Mouse (Mus musculus) hematopoietic stem cell, adult 5-6 weeks (primary cell): ENCODE data around the gene Nrip2. TPM values are rescaled to one million over a fixed set of nuclear protein-coding genes. Genes with fewer than 3 reads are reported as not detected.

Experiments used
- ATAC-seq, 2 experiments: fragments of 125-278 bp in 1 of 2; replicated peaks in 1 of 2; 2 replicates each; pipeline ENCODE4 v1.8.0; 2016 to 2017; ENCODE audit warnings: inconsistent platforms in 2 of 2, mild to moderate bottlenecking in 2 of 2, moderate number of reproducible peaks in 2 of 2, low read depth in 1 of 2, moderate TSS enrichment in 1 of 2; ENCODE audit not compliant: low FRiP score in 2 of 2, poor library complexity in 2 of 2, severe bottlenecking in 2 of 2, insufficient read depth in 1 of 2, low TSS enrichment in 1 of 2
- total RNA-seq: library from RNA; stranded (forward); fragments of 172-1452, 232-1000 nt; gene quantifications from 2 replicates; pipeline ENCODE4 v1.2.3, GENCODE M21; 2017

The Nrip2 gene
- not detected in 2 replicates for total RNA-seq

DNA sequence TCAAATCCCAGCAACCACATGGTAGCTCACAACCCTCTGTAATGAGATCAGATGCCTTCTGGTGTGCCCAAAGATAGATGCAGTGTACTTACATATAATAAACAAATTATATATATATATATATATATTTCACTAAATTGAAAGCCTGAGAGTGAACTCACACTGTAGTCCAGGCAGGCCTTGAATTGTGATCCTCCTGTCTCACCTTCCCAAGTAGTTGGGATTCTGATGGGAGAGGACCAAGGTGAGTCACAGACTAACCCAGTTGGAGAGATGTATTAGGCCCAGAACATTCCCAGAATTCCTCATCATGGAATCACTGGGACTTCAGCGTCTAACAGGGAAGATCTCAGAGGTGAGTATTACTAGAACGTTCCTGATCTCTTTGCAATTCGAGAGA is at the start of gene Nrip2:
Gene Nrip2 (plus strand): TSS at position 301 of the 400 bp plus-strand sequence.
- ATAC-seq = no peak

GRCm38 (mm10) chr6:128349711-128350110 is 49.4 kb upstream of the Nrip2 start:
- peak in 1 of 2 experiments; percentile 37; a peak in 1 of 4 replicates for ATAC-seq

- ATAC-seq = no peak
These were observed 45.0 kb upstream of the Nrip2 start for GRCm38 (mm10) chr6:128354140-128354539.

DNA sequence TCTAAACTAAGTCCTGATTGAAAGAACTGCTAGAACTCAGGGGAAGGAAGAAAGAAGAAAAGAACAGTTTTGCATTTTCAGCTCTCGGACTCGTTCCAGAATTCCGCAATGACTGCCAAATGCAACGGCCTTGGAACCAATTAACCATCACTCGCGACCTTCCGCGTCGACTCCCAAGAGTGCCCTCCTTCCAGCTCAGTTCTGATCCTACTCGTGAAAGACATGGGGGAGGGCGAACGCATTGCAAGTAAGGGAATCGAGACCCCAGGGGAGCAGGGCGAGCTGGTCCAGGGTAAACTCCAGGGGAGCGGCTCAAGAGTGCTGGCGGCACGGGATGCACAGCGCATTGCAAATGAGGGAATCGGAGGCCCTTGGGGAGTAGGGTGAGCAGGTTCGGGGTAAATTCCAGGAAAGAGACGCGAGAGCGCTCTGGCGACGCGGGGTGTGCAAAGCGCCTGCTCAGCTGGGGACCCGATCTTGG is 43.9 kb upstream of the Nrip2 start:
- no peak for ATAC-seq

DNA sequence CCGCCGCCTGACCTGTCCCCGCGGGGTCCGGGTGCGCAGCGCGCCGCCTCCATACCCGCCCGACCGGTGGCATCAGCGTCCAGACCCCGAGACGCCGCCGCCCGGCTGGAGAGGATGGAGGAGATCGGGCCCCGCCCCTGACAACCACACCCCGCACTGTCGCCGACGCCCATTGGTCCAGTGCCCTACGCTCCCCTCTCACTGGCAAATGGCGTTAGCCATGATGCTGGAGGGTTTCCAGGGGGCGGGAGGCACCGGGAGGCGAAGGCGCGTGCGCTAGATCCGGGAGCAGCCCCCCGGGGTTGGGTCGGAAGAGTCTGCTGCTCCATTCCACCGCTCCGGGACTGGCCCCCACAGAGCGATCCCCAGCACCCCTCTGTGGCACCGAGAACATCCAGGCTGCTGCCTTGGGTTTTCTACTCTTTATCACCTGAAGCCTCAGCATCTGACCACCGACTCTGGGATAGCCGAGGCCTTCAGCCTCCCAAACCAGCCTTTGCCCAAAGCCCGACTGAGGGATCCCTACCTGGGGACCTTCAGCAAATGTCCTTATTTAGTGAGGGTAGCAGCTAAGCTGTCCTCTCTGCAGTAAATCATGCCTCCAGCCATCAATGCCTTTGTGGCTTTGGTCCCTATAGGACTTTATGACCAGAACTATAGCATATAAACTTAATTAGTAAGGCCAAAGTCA is 43.2 kb upstream of the Nrip2 start, which contains the start of gene Tulp3:
Gene Tulp3 (minus strand): TSS at position 126 of the 691 bp plus-strand sequence.
- peak; percentile 96 to 97 for ATAC-seq

DNA sequence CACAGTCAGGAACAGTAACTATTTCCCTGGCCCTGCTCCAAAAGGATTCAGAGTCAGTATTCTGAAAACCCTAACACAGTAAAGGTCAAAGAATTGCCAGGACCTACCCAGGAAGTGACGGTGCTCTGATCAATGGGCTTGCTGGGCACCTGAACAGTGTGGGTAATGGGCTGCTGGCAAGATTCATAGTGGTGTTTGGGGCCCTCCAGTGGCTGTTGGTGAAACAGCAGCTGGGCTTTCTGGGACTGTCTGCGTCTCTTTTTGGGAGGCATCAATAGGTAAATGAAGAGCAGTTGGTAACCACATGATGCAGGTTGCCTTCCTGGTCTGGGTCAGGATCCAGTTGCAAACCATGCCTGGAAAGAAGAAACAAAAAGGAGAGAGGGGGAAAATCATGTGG is 40.1 kb upstream of the Nrip2 start:
- no peak for ATAC-seq

- ATAC-seq = no peak
These were observed 37.2 kb upstream of the Nrip2 start for GRCm38 (mm10) chr6:128361901-128362300.

DNA sequence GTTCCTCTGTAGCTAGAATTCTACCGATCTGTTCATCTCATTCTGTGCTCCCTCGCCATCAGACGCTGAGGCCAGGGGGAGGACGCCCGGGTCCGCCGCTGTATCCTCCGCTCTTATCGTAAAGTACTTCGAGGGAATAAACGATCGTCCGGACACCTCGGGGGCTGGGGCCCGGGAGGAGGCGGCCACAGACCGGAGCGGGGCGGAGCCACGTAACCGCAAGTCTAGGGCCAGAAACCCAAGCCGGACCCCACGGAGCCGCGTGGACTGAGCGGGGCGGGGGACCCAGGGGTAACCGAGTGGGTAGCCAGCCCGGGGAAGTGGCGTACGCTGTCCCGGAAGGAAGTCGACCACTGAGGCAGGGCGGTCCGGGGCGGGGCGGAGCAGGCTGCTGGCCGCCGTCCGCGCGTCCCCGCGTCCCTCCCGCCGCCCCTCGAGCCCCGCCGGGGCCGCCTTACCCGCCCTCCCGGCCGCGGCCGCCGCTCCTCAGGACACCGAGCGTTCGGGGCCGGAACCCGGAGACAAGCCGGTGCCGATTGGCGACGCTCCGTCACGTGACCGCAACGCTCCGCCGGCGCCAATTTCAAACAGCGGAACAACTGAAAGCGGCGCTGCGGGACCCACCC is 36.6 kb upstream of the Nrip2 start, which contains the start of the genes Rhno1 and Foxm1:
Gene Rhno1 (minus strand): TSS at position 531 of the 626 bp plus-strand sequence.
Gene Foxm1 (plus strand): TSS at position 587 of the 626 bp plus-strand sequence.
- ATAC-seq = peak; percentile 62 to 75

DNA sequence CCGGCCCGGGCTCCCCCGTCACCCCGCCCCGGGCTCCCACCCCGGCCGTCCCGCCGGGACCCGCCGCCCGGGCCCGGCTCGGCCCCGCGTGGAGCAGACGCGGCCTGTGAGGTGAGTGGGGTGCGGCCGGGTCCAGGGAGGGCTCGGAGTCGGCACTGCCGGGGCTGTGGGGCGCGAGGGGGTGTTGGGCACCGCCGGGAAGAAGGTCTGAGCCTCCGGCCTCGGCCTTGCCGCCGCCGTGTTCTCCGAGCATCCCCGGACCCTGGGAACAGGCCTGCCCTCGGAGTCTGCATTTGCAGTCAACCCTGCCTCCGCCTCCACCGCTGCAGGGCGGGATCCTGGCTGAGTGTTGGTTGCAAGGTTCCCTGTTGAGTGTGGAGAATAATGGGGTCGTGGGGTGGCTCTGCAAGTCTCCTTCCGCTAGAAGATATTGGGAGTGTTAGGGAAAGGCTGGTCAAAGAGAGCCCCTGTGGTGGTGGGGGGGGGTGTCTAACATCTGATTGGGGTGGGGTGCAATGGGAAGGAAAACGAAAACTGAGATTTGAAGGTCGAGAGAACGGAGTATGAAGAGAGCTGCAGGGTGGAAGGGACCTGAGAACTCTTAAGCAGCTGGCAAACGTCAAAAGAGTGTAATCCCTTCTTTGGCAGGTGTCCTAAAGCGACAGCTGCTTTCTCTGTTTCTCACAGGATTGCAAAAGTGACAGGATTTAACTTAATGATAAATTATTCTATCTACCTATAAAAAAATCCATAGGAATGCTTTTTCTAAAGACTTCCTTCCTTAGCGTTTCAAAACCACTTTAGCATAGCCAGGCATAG is 35.9 kb upstream of the Nrip2 start:
- peak in 1 of 2 experiments; percentile 37; a peak in 1 of 4 replicates for ATAC-seq

DNA sequence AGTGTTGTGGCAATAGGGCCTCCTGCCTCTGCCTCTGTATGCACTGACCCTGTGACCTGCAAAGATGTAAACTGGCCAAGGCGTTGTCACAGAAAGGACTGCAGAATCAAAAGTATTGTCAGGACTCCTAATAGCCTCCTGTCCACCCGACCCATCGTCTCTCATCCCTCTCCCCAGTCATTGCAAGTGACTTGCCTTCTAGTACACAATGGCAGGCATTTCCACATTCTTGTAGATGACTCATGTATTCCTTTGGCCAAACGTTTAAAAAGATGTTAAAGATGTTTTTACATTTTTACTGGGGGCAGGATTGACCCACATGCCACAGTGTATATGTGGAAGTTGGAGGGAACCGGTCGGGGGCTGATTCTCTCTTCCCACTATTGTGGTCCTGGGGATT is 34.4 kb upstream of the Nrip2 start:
- no peak for ATAC-seq

- ATAC-seq = no peak
These were observed 32.6 kb upstream of the Nrip2 start for GRCm38 (mm10) chr6:128366466-128366865.

DNA sequence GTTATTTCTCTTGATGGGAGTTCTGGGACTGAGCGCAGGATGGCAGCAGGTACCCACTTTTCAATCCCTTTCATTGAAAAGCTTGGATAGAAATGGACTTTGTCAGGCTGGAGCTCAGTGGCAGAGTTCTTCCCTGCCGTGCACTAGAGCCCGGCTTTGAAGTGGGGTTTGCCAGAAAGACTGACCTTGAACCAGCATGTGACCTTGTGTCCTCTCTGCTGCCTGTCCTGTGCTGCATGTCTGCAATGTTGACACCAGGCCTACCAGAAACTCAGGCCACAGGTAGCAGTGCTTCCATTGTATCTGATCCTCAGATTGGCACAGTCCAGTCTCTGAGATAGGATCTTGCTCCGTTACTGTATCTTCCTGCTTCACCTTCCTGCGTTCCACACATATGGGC is 29.1 kb upstream of the Nrip2 start:
- ATAC-seq = no peak

GRCm38 (mm10) chr6:128375192-128375591 is 23.9 kb upstream of the Nrip2 start, which contains the start of the genes Tex52 and Gm44596:
TSS of gene Tex52 (plus strand) at chr6:128375456.
TSS of gene Gm44596 (plus strand) at chr6:128375503.
- ATAC-seq = no peak

DNA sequence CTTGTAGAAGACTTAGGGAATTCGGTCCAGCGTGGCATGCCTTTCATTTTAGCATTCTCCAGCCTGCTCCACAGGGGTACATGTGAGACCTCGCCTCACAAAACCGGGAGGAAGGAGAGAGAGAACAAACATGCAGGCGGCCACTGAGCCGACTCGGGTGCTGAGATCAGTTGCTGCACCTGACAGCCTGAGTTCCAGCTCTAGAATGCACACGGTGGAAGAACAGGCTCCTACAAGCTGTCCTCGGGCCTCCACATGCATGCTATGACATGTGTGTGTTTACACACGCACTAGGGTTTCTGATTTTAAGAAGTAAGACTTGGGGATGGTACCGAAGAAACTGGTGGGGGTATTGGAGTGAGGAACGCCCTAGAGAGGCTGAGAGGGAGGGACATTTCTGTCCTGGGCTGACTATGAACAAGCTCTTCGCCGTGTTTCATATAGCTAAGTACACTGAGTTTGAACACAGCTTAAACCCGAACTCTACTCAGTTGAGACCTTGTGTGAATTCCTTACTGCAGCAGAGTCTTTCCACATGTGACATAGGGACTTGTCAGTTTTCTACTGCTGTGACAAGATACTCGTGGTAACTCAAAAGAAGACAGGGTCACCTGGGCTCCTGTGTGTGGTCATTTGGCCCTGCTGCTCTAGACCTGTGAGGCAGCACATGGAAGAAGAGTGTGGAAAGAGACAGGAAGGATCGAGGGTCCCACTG is 22.6 kb upstream of the Nrip2 start:
- no peak for ATAC-seq

GRCm38 (mm10) chr6:128379636-128380035 is 19.5 kb upstream of the Nrip2 start:
- ATAC-seq = peak in 1 of 2 experiments; percentile 43; a peak in 1 of 4 replicates

DNA sequence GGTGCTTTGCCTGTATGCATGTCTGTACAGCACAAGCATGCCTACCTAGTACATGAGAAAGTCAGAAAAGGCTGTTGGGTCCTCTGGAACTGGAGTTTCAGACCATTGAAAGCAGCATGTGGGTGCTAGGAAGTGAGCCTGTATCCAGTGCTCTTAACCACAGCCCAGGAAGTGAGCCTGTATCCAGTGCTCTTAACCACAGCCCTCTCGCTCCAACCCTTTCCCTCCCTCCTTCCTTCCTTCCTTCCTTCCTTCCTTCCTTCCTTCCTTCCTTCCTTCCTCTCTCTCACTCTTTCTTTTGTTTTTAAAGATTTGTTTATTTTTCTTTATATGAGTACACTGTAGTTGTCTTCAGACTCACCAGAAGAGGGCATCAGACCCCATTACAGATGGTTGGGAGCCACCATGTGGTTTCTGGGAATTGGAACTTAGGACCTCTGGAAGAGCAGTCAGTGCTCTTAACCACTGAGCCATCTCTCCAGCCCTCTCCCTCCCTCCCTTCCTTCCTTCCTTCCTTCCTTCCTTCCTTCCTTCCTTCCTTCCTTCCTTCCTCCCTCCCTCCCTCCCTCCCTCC is 18.4 kb upstream of the Nrip2 start:
- peak in 1 of 2 experiments; percentile 37; a peak in 1 of 4 replicates for ATAC-seq

GRCm38 (mm10) chr6:128381254-128381653 is 17.8 kb upstream of the Nrip2 start:
- ATAC-seq = no peak
